Comparison of ENCODE assay signal across 18 mouse cellular contexts in the genomic region with DNA sequence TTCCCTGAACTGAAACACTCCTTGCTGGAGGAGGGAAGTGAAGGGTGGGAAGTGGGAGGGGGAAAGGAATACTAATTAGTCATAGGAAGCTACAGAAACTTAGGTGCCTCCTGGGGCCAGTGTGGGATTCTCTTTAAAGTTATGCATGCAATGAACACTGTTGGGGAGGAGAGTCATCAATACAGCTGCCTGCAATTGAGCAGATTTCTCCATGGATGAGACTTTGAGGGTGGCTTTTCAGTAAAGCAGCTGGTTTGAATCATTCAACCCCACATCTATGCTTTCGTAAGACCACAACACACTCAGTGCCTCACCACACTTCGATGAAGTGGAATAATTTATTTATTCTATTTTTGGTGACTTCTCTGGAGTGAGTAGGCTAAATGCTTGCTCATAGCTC.
A peak's percentile ranks its signal among the peaks of the same experiment; 100 is the strongest.
DNase-seq lines count a peak whose midpoint lies in the region; ATAC-seq lines count a peak whose summit lies in the region.
"Had no signal": no experiment of that assay in that cellular context is flagged by ENCODE, and none has a peak within 500 bp of the region (broad histone marks: within the 10 kb centered on the region; RNA-seq: fewer than 3 reads in every experiment).

No protein-coding gene starts in this region.

- H3K27me3 ChIP-seq in embryonic facial prominence, embryonic 11.5 days (ENCODE audit: control insufficient read depth, insufficient read depth, low read length) = no peaks in the 10 kb centered on the region
- no peaks in the 10 kb centered on the region for H3K27me3 ChIP-seq in embryonic facial prominence, embryonic 10.5 days (replicated peaks; ENCODE audit: low read depth, poor library complexity, severe bottlenecking)
- no peaks in the 10 kb centered on the region for H3K27me3 ChIP-seq in intestine, embryonic 16.5 days (replicated peaks; ENCODE audit: control insufficient read depth, insufficient read depth, low read length)
- no peaks in the 10 kb centered on the region for H3K27me3 ChIP-seq in midbrain, embryonic 13.5 days
- H3K27me3 ChIP-seq: forebrain, embryonic 15.5 days; hindbrain, embryonic 12.5 days; stomach, embryonic 15.5 days had no signal

- no peak; the same call in 1 of the 2 replicates for ATAC-seq in embryonic facial prominence, embryonic 11.5 days (replicated peaks; ENCODE audit: insufficient number of reproducible peaks, low FRiP score, low TSS enrichment, low read depth)
- ATAC-seq in intestine, embryonic 16.5 days = no peak
- ATAC-seq in midbrain, embryonic 13.5 days = no peak
- ATAC-seq: forebrain, embryonic 15.5 days had no signal

- H3K4me1 ChIP-seq in embryonic facial prominence, embryonic 11.5 days (ENCODE audit: control insufficient read depth, insufficient read depth, low read length) = no peaks in the 10 kb centered on the region
- no peaks in the 10 kb centered on the region for H3K4me1 ChIP-seq in embryonic facial prominence, embryonic 10.5 days
- H3K4me1 ChIP-seq in intestine, embryonic 16.5 days (ENCODE audit: control insufficient read depth, insufficient read depth, low read length) = no peaks in the 10 kb centered on the region
- H3K4me1 ChIP-seq in midbrain, embryonic 13.5 days (replicated peaks) = no peaks in the 10 kb centered on the region
- H3K4me1 ChIP-seq: stomach, embryonic 15.5 days had no signal

- H3K36me3 ChIP-seq in embryonic facial prominence, embryonic 11.5 days (replicated peaks; ENCODE audit: control insufficient read depth, insufficient read depth, low read depth, low read length) = no peaks in the 10 kb centered on the region
- no peaks in the 10 kb centered on the region for H3K36me3 ChIP-seq in embryonic facial prominence, embryonic 10.5 days (replicated peaks)
- no peaks in the 10 kb centered on the region for H3K36me3 ChIP-seq in intestine, embryonic 16.5 days (ENCODE audit: control insufficient read depth, insufficient read depth, low read length)
- no peaks in the 10 kb centered on the region for H3K36me3 ChIP-seq in midbrain, embryonic 13.5 days
- H3K36me3 ChIP-seq: forebrain, embryonic 15.5 days; hindbrain, embryonic 12.5 days; stomach, embryonic 15.5 days had no signal

- no peak overlapping the region for H3K4me2 ChIP-seq in embryonic facial prominence, embryonic 11.5 days (ENCODE audit: low read depth, low read length)
- no peak overlapping the region for H3K4me2 ChIP-seq in intestine, embryonic 16.5 days (ENCODE audit: low read depth, low read length)
- H3K4me2 ChIP-seq in midbrain, embryonic 13.5 days (replicated peaks) = no peak overlapping the region
- H3K4me2 ChIP-seq: forebrain, embryonic 15.5 days; hindbrain, embryonic 12.5 days; midbrain, embryonic 11.5 days; stomach, embryonic 15.5 days had no signal

- H3K27ac ChIP-seq in embryonic facial prominence, embryonic 11.5 days (replicated peaks; ENCODE audit: low read depth, low read length) = no peak overlapping the region
- no peak overlapping the region for H3K27ac ChIP-seq in embryonic facial prominence, embryonic 10.5 days (replicated peaks)
- no peak overlapping the region for H3K27ac ChIP-seq in intestine, embryonic 16.5 days (ENCODE audit: low read length)
- no peak overlapping the region for H3K27ac ChIP-seq in midbrain, embryonic 13.5 days
- H3K27ac ChIP-seq: forebrain, embryonic 15.5 days; hindbrain, embryonic 12.5 days; liver, embryonic 14.5 days; stomach, embryonic 15.5 days had no signal

- H3K9me3 ChIP-seq in embryonic facial prominence, embryonic 11.5 days (replicated peaks; ENCODE audit: control insufficient read depth, low read length) = no peaks in the 10 kb centered on the region
- no peaks in the 10 kb centered on the region for H3K9me3 ChIP-seq in embryonic facial prominence, embryonic 10.5 days
- no peaks in the 10 kb centered on the region for H3K9me3 ChIP-seq in intestine, embryonic 16.5 days (ENCODE audit: control insufficient read depth, low read length)
- no peaks in the 10 kb centered on the region for H3K9me3 ChIP-seq in midbrain, embryonic 13.5 days
- H3K9me3 ChIP-seq: forebrain, embryonic 15.5 days; hindbrain, embryonic 12.5 days; stomach, embryonic 15.5 days had no signal

- DNase-seq in embryonic facial prominence, embryonic 11.5 days (ENCODE audit: low spot score) = peak; percentile 21
- DNase-seq in embryonic facial prominence, embryonic 10.5 days (ENCODE audit: low spot score) = no peak
- DNase-seq in left cerebral cortex, adult 9 months (ENCODE audit: low spot score in 2 of 2) = peak; percentile 11 to 20
- DNase-seq in left cerebral cortex, postnatal 10 days (ENCODE audit: extremely low spot score in 1 of 2, low spot score in 2 of 2) = no peak
- peak; percentile 36 for DNase-seq in Muller cell, postnatal 12 days (ENCODE audit: inconsistent ontology term)
- DNase-seq in hindlimb bud, embryonic 11.5 days (ENCODE audit: extremely low spot score, low read depth, low spot score) = peak; percentile 14
- DNase-seq: adrenal gland, postnatal 14 days; cerebellum, postnatal 10 days; kidney, adult 11 months; thymus, postnatal 25 days had no signal

- H3K4me3 ChIP-seq in embryonic facial prominence, embryonic 11.5 days (ENCODE audit: low read depth, low read length) = no peak overlapping the region
- H3K4me3 ChIP-seq in embryonic facial prominence, embryonic 10.5 days = no peak overlapping the region
- no peak overlapping the region for H3K4me3 ChIP-seq in intestine, embryonic 16.5 days (ENCODE audit: low read length)
- no peak overlapping the region for H3K4me3 ChIP-seq in midbrain, embryonic 13.5 days (replicated peaks)
- H3K4me3 ChIP-seq: forebrain, embryonic 15.5 days; hindbrain, embryonic 12.5 days; myocyte; stomach, embryonic 15.5 days had no signal

- 32% methylated on average over 2 of the region's 2 CpGs for WGBS in embryonic facial prominence, embryonic 11.5 days
- whole genome bisulfite sequencing in embryonic facial prominence, embryonic 10.5 days = 53% methylated on average over 2 of the region's 2 CpGs
- 56% methylated on average over 2 of the region's 2 CpGs for WGBS in intestine, embryonic 16.5 days
- WGBS in midbrain, embryonic 13.5 days = 62% methylated on average over 2 of the region's 2 CpGs

- intact Hi-C loops in left cerebral cortex, postnatal 10 days (cut with DNase I) = no loop called here

- H3K9ac ChIP-seq in embryonic facial prominence, embryonic 11.5 days (replicated peaks; ENCODE audit: low read length) = no peak overlapping the region
- H3K9ac ChIP-seq in intestine, embryonic 16.5 days (ENCODE audit: low read depth, low read length) = no peak overlapping the region
- H3K9ac ChIP-seq in midbrain, embryonic 13.5 days (replicated peaks) = no peak overlapping the region
- H3K9ac ChIP-seq: forebrain, embryonic 15.5 days; hindbrain, embryonic 12.5 days; liver, embryonic 14.5 days; stomach, embryonic 15.5 days had no signal

Comparison
In these comparisons a context has a peak if more than half of its experiments do, and no peak if none do; other contexts are left out.
1. DNase-seq: peak in embryonic facial prominence, embryonic 11.5 days (single experiment), left cerebral cortex, adult 9 months (2 of 2), Muller cell, postnatal 12 days (single experiment) and hindlimb bud, embryonic 11.5 days (single experiment); none in embryonic facial prominence, embryonic 10.5 days (single experiment) and left cerebral cortex, postnatal 10 days (0 of 2).